Mouse (Mus musculus) forebrain, embryonic 16.5 days (tissue): ENCODE data around the gene Tpcn2. TPM values are rescaled to one million over a fixed set of nuclear protein-coding genes. Genes with fewer than 3 reads are reported as not detected.

Experiments
- ATAC-seq: fragments of 200-750 bp; cut with Nextera tagmentation; 2 replicates; pipeline ENCODE4 v1.8.0; 2017; ENCODE audit warnings: mild to moderate bottlenecking, moderate library complexity
- H3K27ac ChIP-seq: fragments of 300-500 bp; sonication (generic); 2 replicates; pipeline ENCODE4 v1.5.1; 2014; ENCODE audit warnings: low read length, control low read depth
- H3K27me3 ChIP-seq: fragments of 300-500 bp; sonication (generic); replicated peaks from 2 replicates; pipeline ENCODE4 v1.6.1; 2014; ENCODE audit warnings: low read length; ENCODE audit not compliant: control insufficient read depth, insufficient read depth
- H3K36me3 ChIP-seq: fragments of 300-500 bp; sonication (generic); 2 replicates; pipeline ENCODE4 v1.6.1; 2014; ENCODE audit not compliant: control insufficient read depth, insufficient read depth
- H3K4me1 ChIP-seq: fragments of 300-500 bp; sonication (generic); replicated peaks from 2 replicates; pipeline ENCODE4 v1.6.1; 2014; ENCODE audit warnings: low read length; ENCODE audit not compliant: control insufficient read depth, insufficient read depth
- H3K4me2 ChIP-seq: fragments of 300-500 bp; sonication (generic); 2 replicates; pipeline ENCODE4 v1.6.1; 2014; ENCODE audit warnings: mild to moderate bottlenecking, low read length, control low read depth
- H3K4me3 ChIP-seq: fragments of 300-500 bp; sonication (generic); replicated peaks from 2 replicates; pipeline ENCODE4 v1.5.1; 2014; ENCODE audit warnings: mild to moderate bottlenecking, low read length, control low read depth
- H3K9ac ChIP-seq: fragments of 300-500 bp; sonication (generic); replicated peaks from 2 replicates; pipeline ENCODE4 v1.6.1; 2014; ENCODE audit warnings: low read depth, low read length, control low read depth
- H3K9me3 ChIP-seq: fragments of 300-500 bp; sonication (generic); 2 replicates; pipeline ENCODE4 v1.6.1; 2016; ENCODE audit warnings: low read length; ENCODE audit not compliant: control insufficient read depth
- WGBS: fragments of 180-500 bp; shearing (Covaris S2); extraction: QIAGEN DNeasy Blood & Tissue Kit; methylation state at CpG from one replicate; pipeline ENCODE4 v1.1.7; 2014; 5-methylcytosine and 5-hydroxymethylcytosine counted together
- polyA plus RNA-seq: library from polyadenylated mRNA; unstranded; fragments of >200 nt; fragmentation: Nextera tagmentation; extraction: Ambion mirVana; gene quantifications from 2 replicates; pipeline ENCODE4 v1.2.1, GENCODE M21; 2015

Gene Tpcn2
- polyA plus RNA-seq, 1 experiment from 2014 or later: 3.9 TPM

DNA sequence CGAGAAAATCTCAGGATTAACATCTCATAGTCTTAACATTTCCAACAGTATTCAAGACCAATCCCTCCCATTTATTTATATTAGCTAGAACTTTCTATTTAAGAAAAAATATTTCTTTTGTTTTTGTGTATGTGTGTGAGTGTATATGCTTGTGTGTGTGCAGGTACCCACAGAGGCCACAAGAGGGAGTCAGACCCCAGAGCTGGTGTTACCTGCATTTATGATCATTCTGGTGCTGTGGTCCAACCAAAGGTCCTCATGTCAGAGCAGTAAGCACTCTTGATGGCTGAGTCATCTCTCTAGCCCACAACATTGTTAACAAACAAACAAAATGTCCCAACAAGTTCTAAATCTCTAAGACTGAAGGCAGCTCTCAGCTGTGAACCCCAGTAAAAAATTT lies 145.9 kb downstream of the Tpcn2 start:
- 88% methylated on average over 1 of the region's 1 CpGs for WGBS
- Histone ChIP-seq H3K4me2 (no peak overlapping the region), H3K36me3 (no peaks in the 10 kb centered on the region), H3K4me1 (no peaks in the 10 kb centered on the region), H3K4me3 (no peak overlapping the region), H3K9me3 (peaks cover 4% of the 10 kb centered on the region; the same call in 1 of the 2 replicates), H3K27ac (no peak overlapping the region), H3K27me3 (no peaks in the 10 kb centered on the region), H3K9ac (no peak overlapping the region)
- no peak for ATAC-seq

DNA sequence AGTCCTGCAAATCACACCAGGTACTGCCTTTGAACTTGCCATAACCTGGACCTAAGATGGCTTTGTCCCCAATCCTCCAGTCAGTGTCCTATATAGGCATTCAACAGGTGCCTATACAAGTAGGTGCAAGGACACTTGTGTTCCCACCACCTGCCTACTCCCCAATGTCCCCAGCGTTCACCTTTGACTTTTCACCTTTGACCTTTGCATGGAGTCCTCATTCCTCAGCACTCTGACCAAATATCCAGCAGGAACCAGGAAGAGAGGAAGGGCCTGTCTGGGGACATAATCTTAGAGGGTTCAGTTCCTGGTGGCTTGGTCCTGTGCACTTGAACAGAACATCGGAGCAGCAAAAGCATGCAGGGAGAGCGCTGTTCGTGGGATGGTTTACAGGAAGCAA lies 147.0 kb downstream of the Tpcn2 start:
- Histone ChIP-seq H3K4me2 (no peak overlapping the region), H3K27me3 (no peaks in the 10 kb centered on the region), H3K4me1 (no peaks in the 10 kb centered on the region), H3K9ac (no peak overlapping the region), H3K4me3 (no peak overlapping the region), H3K9me3 (peaks cover 4% of the 10 kb centered on the region; the same call in 1 of the 2 replicates), H3K27ac (no peak overlapping the region), H3K36me3 (no peaks in the 10 kb centered on the region)
- WGBS: 92% methylated on average over 4 of the region's 4 CpGs
- ATAC-seq: no peak

Other genes with a start within 250 kb of the Tpcn2 start
- gene 1810010D01Rik, start 75.9 kb downstream of the Tpcn2 start, polyA plus RNA-seq: not detected in 2 replicates
- gene Mrgprf, start 16.8 kb upstream of the Tpcn2 start, polyA plus RNA-seq: 2.9 and 3.3 TPM in 2 replicates
- gene Mrgprd, start 30.8 kb upstream of the Tpcn2 start, polyA plus RNA-seq: not detected in 2 replicates